Mouse (Mus musculus): ENCODE measurements around the gene Rflnb.
"Not testable (repeated sequence)": the region's sequence is repeated elsewhere in the genome, so short reads cannot be mapped to it uniquely, and the experiment has no call there.

Rflnb gene

GRCm38 (mm10) chr11:76037581-76038294 is 10.2 kb upstream of the Rflnb start:
- DNase-seq, result no peak

- DNase-seq, result no peak
These were observed 7.6 kb upstream of the Rflnb start for GRCm38 (mm10) chr11:76035182-76035581.

DNA sequence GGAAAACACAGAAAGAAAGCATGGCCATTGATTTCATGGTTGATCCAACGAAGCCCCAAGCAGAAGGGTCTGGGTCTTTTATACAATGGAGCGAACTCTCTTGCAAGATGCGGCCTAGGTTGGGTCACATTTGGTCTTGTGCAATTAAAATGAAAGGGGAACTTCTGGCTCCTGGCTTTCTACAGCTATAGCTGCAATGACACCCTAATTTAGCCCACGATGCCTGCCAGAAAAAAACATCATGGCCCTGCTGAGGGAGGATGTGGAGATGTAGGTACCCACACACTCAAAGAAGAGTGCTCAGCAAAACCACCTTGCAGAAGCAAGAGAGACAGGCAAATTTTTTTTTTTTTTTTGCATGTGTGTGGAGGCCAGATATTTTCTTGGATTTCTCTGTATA is 6.3 kb upstream of the Rflnb start:
- DNase-seq, result no peak

DNA sequence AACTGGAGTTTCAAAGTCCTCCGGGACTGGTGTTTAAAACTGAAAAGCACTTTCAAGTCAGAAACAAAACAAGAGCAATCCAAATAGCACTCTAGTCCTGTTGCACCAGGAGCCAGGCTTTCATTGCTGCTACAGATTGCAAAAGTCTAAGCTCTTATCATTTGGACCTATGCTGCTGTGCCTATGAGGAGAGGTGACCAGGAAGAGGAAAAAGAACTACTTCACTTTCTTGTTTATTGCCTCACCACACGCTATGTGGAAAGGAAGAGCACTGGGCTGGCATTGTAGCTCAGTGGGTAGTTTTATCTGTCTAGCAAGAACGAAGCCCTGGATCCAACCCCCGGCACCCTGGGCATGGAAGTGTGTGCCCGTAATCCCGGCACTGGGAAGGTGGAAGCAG is 5.8 kb upstream of the Rflnb start:
- no peak for DNase-seq

- no peak for DNase-seq
These were observed 487 bp upstream of the Rflnb start for GRCm38 (mm10) chr11:76028072-76028465.

GRCm38 (mm10) chr11:76026527-76027138 is 949 bp downstream of the Rflnb start:
- DNase-seq, result no peak

DNA sequence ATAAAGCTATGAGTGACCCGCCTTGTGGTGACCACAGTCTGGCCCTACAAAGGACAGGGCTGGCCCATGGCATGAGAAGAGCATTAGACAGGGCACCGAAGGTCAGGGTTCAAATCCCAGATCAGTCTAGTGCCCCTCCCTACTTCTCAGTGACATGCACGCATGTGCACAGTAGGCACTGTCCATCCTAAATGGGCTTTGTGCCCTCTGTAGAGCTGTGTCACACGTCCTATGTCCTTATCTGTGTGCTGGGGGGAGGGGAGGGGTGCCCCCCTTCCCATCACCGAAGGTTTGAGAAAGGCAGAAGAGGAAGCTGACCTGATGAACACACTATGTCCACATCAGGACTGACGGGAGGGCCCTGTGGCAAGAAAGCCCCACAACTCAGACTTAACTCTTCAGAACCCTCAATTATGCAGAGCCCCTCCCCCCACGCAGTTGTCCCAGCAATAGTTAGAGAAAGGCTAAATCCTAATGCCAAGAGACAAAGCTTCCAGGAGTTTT is 2.5 kb downstream of the Rflnb start:
- no peak for DNase-seq

DNA sequence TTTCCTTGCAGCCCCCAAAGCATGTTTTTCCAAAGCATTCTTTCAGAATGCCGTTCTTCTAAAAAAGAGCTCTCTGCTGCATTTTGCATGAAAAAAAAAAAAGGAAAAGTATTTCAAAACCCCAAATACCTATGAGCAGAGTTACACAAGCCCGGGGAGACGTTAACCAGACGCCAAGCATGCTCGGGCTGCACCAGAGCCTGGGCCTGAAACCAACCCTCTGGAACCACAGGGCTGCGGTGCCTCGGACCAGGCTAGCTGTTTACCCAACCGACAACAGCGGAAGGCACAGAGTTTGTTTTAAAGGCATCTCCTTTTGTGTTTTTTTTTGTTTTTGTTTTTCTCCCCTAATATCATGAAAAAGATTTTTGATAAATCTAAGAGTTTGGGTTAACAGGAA is 6.7 kb downstream of the Rflnb start:
- no peak for DNase-seq

DNA sequence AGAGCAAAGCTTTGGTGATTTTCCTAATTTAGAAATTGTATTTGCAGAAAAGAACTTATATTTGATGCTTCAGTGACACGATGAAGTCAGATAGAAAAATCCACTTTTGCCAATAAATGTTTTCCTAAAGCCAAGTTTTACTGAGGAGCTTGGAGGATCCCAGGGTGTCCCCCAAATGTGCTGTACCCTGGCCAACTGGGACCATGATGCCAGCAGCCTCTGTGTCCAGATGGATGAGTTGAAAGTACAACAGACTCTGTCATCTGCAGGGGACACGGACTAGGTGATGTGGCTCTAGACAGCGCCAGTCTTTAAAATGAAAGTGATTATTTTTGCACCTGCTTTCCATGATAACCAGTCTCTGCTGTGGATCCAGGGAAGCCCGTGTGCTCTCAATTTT is 7.7 kb downstream of the Rflnb start:
- no peak for DNase-seq

DNA sequence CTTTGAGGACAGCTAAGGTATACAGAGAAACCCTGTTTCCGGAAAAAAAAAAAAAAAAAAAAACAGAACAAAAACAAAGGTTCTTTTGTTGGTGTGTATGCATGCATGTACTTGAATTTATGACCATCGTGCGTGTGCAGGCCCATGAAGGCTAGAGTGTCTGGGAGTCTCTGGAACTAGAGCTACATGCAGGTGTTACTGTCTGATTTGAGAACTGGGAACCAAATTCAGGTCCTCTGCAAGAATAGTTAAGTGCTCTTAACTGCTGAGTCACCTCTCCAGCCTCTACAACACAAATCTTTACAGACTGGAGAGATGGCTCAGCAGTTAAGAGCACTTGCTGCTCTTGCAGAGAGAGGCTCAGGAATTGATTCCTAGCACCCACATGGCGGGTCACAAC is 11.8 kb downstream of the Rflnb start:
- no peak for DNase-seq

DNA sequence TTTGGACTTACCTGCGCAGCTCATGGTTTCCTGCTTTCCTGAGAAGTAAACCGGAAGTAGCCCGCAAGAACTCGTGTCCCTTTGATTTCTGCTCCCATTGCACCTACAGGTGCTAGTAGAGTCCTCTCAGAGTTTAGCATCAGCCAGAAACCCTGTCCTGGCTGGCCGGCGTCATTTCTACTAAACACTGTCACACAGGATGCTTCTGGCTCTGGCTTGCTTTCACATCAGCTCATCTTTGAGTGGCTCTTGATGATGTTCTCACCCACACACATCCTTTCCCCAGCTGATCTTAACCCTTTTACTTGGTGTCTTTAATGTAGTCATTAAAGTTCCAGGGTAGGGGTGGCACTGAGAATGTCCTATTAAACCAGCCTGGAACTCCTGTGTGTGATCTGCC is 12.3 kb downstream of the Rflnb start:
- DNase-seq, result no peak

DNA sequence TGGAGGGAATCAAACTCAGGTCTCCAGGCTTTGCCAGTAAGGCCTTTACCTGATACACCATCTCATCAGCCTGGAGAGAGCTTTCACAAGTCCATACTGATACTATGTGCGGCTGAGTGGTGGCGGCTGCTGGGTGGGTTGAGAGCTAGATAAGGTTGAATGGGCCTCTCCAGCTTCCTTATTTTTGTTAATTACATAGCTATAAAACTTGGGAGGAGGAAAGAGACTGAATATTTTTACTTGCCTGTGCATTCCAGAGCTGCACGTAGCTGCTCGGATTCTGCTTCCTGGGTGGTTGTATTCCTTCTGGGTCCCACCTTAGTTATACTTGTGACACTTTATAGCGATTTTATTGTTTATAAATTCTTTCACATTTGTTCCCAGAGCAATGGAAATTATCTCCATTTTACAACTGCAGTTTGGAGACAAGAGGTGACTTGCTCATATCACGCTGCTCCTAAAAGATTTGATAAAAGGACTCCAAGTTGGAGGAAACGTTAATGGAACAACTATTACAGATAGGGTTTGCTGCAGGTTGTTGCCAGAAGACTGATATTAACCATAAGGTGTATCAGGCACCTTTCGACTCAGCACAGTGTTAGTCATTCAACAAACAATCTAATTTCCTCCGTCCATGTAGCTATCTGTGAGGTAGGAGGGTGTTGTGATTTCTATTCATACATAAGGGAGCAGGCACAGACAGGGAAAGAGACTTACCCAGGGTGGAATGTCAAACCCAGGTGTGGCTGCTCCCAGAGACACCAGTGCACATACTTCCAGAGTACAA is 16.6 kb downstream of the Rflnb start:
- no peak for DNase-seq

DNA sequence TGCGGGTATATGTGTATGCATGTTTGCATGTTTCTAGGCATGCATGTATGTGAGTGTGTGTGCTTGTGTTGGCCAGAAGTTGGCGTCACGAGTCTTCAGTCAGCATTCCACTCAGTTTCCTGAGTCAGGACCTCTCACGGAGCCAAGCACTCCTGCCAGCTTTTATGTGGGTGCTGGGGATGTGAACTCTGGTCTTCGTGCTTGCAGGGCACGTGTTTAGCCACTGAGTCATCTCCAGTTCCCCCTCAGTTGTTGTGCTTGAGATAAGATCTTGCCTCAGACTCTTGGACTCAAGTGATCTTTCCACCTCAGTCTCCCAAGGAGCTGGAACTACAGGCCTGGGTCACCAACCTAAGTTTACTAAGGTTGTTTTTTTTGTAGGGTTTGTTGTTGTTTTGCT is 18.5 kb downstream of the Rflnb start:
- DNase-seq, result no peak

DNA sequence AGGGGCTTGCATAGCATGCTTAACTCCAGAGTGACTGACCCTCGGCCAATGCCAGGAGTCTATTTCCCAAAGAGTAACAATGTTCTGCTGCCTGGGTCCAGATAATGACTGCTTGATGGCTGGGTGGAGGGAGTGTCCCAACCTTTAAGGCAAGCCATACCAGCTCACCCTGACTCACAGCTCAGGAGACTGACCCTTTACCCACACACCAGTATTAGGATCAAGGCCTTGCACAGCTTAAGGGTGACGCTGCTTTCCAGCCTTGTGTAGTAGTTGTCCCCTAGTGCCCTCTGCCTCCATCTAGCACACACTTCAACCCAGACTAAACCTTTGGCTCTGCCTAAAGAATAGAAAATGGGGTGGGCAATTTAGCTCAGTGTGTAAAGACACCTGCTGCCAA is 19.4 kb downstream of the Rflnb start:
- DNase-seq, result no peak

DNA sequence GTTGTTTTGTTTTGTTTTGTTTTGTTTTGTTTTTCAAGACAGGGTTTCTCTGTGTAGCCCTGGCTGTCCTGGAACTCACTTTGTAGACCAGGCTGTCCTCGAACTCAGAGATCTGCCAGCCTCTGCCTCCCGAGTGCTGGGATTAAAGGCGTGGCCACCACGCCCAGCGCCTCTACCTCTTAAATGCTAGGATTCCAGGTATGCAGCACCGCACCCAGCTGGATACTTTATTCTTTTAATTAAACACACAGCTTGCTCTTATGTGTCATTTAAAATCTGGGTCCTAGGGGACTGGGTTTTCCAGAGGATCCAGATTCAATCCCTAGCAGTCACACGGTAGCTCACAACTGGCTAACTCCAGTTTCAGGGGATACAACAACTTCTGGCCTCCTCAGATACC is 23.3 kb downstream of the Rflnb start:
- DNase-seq, result not testable (repeated sequence)

- no peak for DNase-seq
These were observed 26.2 kb downstream of the Rflnb start for GRCm38 (mm10) chr11:76001237-76001878.

- no peak for DNase-seq
These were observed 26.9 kb downstream of the Rflnb start for GRCm38 (mm10) chr11:76000701-76001100.

GRCm38 (mm10) chr11:75999440-76000155 is 28.0 kb downstream of the Rflnb start, which contains the start of gene 1700016K19Rik:
Gene 1700016K19Rik, plus strand, starts transcription at chr11:75999912.
- DNase-seq, result peak; percentile 86

GRCm38 (mm10) chr11:75994357-75994756 is 33.2 kb downstream of the Rflnb start:
- DNase-seq, result no peak

DNA sequence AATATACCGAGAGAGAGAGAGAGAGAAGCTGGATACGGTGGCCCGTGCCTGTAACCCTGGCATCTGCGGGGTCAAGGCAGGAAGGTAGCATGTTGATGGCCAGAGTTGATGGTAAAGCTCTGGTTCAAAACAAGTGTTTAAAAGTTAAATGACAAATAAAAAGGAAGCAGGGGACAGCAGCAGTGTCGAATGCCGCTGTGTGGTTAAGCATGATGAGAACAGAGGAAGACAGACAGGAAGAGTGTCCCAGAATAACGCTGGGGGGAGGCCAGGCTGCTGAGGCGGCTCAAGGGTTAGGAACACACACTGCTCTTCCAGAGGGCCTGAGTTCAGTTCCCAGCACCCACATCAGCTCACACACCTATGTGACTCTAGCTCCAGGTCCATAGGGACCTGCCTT is 35.1 kb downstream of the Rflnb start:
- DNase-seq, result no peak

DNA sequence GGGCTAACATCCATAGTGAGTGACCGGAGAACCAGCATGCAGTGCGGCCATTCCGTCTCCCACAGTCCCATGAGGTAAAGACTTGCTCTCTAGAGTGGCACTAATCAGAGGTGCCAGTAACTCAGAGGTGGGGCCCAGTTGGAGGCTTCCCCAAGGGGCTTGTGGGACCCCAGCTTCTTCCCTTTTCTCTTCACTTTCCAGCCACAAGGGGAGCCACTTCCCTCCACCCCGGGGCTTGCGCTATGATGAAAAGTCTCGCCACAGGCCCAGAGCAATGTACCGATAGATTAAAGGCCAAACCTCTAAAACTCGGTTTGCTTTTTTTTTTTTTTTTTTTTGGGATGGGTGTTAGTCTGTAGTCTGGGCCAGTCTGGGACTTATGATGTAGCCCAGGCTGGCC is 35.7 kb downstream of the Rflnb start:
- DNase-seq, result no peak

DNA sequence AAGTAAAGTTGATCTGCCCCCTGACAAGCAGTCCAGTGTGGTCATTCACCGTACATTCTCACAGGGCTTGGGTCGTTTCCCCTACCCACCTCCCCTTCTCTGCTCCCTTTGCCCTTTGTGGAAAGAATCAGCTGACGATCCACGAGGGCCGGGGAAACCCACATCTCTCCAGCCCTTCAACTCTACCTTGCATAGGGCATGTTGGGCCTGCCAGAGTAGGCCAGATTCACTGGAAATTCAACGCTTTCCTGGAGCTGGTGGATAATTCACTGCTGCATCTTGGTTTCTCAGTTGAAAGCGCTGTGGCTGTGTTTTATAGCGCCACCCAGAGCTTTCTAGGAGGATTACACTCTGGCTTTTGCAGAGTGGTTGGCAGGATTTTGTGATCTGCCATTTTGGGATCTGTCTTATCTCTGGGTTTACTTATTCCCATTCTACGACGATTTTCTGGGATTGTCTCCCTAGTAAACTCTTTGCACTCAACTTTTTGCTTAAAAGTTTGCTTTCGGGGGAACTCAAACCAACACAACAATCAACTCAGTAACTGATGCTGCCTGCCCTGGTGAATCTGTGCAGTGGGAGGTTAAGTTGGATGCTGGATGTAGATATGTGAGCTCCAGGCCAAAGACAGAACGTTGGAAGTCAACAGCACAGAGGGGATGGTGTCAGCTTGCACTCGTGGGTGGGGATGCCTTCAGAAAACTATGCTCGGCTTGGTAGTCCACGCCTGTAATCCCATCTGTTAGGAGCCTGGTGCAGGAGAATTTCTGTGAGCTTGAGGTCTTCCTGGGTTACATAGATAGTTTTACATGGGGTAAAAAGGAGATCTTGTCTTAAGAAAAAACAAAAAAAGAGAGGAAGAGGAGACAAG is 36.4 kb downstream of the Rflnb start:
- DNase-seq, result no peak

Measured in kidney, adult 18-20 months (tissue).